Mouse (Mus musculus) limb, embryonic 14.5 days (tissue): ENCODE results near the gene Trpm3. TPM values are rescaled to one million over a fixed set of nuclear protein-coding genes. Genes with fewer than 3 reads are reported as not detected.
A peak's percentile ranks its signal among the peaks of the same experiment; 100 is the strongest.

Experiments
- ATAC-seq: fragments of 200-750 bp; cut with Nextera tagmentation; 2 replicates; pipeline ENCODE4 v1.8.0; 2017; ENCODE audit warnings: low read depth, moderate number of reproducible peaks, moderate TSS enrichment; ENCODE audit not compliant: low FRiP score
- DNase-seq: peaks from one replicate; pipeline ENCODE4 v3.0.0-alpha.2; 2015; ENCODE audit warnings: low spot score
- H3K27ac ChIP-seq: fragments of 300-500 bp; sonication (generic); replicated peaks from 2 replicates; pipeline ENCODE4 v1.5.1; 2014; ENCODE audit warnings: low read depth, mild to moderate bottlenecking, low read length, moderate library complexity, mixed read lengths
- H3K27me3 ChIP-seq: fragments of 300-500 bp; sonication (generic); 2 replicates; pipeline ENCODE4 v1.6.1; 2014; ENCODE audit warnings: low read length, mixed read lengths; ENCODE audit not compliant: control insufficient read depth, insufficient read depth
- H3K36me3 ChIP-seq: fragments of 300-500 bp; sonication (generic); 2 replicates; pipeline ENCODE4 v1.6.1; 2014; ENCODE audit warnings: mild to moderate bottlenecking, low read length, moderate library complexity, mixed read lengths; ENCODE audit not compliant: control insufficient read depth, insufficient read depth
- H3K4me1 ChIP-seq: fragments of 300-500 bp; sonication (generic); 2 replicates; pipeline ENCODE4 v1.6.1; 2014; ENCODE audit warnings: antibody characterized with exemption, low read length, mixed read lengths; ENCODE audit not compliant: control insufficient read depth, insufficient read depth
- H3K4me2 ChIP-seq: fragments of 300-500 bp; sonication (generic); replicated peaks from 2 replicates; pipeline ENCODE4 v1.6.1; 2014; ENCODE audit warnings: low read depth, mild to moderate bottlenecking, low read length, moderate library complexity; ENCODE audit not compliant: severe bottlenecking
- H3K4me3 ChIP-seq: fragments of 300-500 bp; sonication (generic); replicated peaks from 2 replicates; pipeline ENCODE4 v1.5.1; 2014; ENCODE audit warnings: low read length
- H3K9ac ChIP-seq: fragments of 300-500 bp; sonication (generic); 2 replicates; pipeline ENCODE4 v1.6.1; 2014; ENCODE audit warnings: mild to moderate bottlenecking, low read depth, low read length, moderate library complexity; ENCODE audit not compliant: severe bottlenecking
- H3K9me3 ChIP-seq: fragments of 300-500 bp; sonication (generic); 2 replicates; pipeline ENCODE4 v1.6.1; 2016; ENCODE audit warnings: low read length; ENCODE audit not compliant: control insufficient read depth
- POLR2A ChIP-seq: fragments of 200-500 bp; IDR thresholded peaks from 2 replicates; pipeline ENCODE4 v1.8.0; 2012; ENCODE audit warnings: inconsistent platforms, mild to moderate bottlenecking, moderate library complexity, borderline replicate concordance; ENCODE audit not compliant: insufficient read depth, insufficient read length; ENCODE audit errors: extremely low read depth
- WGBS: fragments of 180-500 bp; shearing (Covaris S2); extraction: QIAGEN DNeasy Blood & Tissue Kit; methylation state at CpG from one replicate; pipeline ENCODE4 v1.1.7; 2014; 5-methylcytosine and 5-hydroxymethylcytosine counted together
- polyA plus RNA-seq, 2 experiments: library from polyadenylated mRNA; depleted of rRNA in 1 of 2; stranded (reverse) in 1 of 2; unstranded in 1 of 2; fragments of >200 nt; fragmentation: Nextera tagmentation in 1 of 2; extraction: Ambion mirVana in 1 of 2; gene quantifications; 2 replicates each; pipeline versions ENCODE4 v1.2.1 to v1.2.3; 2012 to 2014

The Trpm3 gene
- polyA plus RNA-seq, 2 experiments, result 3.7 to 4.1 TPM

DNA sequence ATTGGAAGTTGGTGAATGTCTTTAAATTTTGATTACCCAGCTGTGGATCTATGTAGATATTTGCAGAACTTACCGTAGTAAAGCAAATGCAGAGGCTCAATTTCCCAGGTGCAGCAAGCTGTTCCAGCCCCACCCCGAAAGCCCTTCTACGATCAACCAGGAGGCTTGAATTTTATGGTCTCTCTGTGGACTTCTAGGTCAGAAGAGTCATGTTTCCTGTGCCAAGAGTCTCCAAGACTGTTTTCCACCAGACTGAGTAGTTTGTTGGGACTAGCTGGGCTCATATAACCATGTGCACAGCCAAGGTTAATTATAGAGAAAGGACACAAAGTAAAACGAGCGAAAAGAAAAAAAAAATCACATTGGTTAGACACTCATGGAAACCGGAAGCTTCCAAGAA lies 364.6 kb downstream of the Trpm3 start:
- H3K27ac ChIP-seq, result no peak overlapping the region
- no peaks in the 10 kb centered on the region for H3K36me3 ChIP-seq
- WGBS, result 35% methylated on average over 6 of the region's 6 CpGs
- H3K4me3 ChIP-seq, result no peak overlapping the region
- no peaks in the 10 kb centered on the region for H3K9me3 ChIP-seq
- no peak for TF ChIP-seq POLR2A
- ATAC-seq (peak; percentile 67; the same call in 1 of the 2 replicates), DNase-seq (peak; percentile 33)
- H3K27me3 ChIP-seq, result no peaks in the 10 kb centered on the region
- no peak overlapping the region for H3K4me2 ChIP-seq
- H3K9ac ChIP-seq, result no peak overlapping the region
- H3K4me1 ChIP-seq, result no peaks in the 10 kb centered on the region

DNA sequence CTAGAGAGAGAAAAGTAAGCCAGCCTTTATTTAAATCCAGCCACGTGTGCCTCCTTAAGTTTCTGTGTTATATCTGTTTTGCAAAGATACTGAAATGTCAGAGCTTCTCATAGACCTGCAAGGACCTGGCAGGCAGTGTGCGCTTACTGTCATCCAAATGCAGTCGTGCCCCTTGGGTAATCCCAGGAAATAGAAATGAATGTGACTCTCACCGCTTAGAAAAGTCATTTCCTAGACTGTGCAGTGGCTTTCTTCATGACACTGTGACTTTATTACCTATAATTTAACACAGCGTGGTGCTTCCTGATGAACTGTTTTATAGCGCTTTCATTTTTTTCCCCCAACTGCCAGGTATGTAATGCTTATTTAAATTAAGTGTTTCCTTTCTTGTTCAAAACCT lies 379.7 kb downstream of the Trpm3 start:
- Histone ChIP-seq H3K27me3 (no peaks in the 10 kb centered on the region), H3K27ac (no peak overlapping the region), H3K36me3 (no peaks in the 10 kb centered on the region), H3K9ac (no peak overlapping the region), H3K9me3 (no peaks in the 10 kb centered on the region), H3K4me2 (no peak overlapping the region), H3K4me1 (no peaks in the 10 kb centered on the region), H3K4me3 (no peak overlapping the region)
- TF ChIP-seq POLR2A, result no peak
- WGBS, result 15% methylated on average over 6 of the region's 6 CpGs
- DNase-seq (no peak), ATAC-seq (peak; percentile 44)

DNA sequence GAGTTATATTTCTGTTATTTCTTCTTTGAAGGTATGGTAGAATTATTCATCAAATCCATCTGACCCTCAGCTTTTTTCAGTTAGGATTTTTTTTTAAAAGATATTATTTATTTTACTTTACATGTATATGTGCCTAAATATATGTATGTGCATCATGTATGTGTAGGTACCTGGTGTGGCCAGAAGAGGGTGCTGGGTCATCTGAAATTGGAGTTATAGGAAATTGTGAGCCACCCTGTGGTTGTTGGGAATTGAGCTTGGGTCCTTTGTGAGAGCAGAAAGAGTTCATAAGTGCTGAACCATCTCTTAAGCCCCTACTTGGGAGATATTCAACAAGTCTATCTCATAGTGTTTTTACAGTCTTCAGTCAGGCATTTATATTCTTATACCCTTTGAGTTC lies 389.1 kb downstream of the Trpm3 start:
- no peaks in the 10 kb centered on the region for H3K9me3 ChIP-seq
- ATAC-seq, result no peak
- TF ChIP-seq POLR2A, result no peak
- no peak overlapping the region for H3K9ac ChIP-seq
- H3K36me3 ChIP-seq, result no peaks in the 10 kb centered on the region
- no peak for DNase-seq
- H3K4me1 ChIP-seq, result no peaks in the 10 kb centered on the region
- H3K27ac ChIP-seq, result no peak overlapping the region
- H3K27me3 ChIP-seq, result no peaks in the 10 kb centered on the region
- H3K4me2 ChIP-seq, result no peak overlapping the region
- no peak overlapping the region for H3K4me3 ChIP-seq

DNA sequence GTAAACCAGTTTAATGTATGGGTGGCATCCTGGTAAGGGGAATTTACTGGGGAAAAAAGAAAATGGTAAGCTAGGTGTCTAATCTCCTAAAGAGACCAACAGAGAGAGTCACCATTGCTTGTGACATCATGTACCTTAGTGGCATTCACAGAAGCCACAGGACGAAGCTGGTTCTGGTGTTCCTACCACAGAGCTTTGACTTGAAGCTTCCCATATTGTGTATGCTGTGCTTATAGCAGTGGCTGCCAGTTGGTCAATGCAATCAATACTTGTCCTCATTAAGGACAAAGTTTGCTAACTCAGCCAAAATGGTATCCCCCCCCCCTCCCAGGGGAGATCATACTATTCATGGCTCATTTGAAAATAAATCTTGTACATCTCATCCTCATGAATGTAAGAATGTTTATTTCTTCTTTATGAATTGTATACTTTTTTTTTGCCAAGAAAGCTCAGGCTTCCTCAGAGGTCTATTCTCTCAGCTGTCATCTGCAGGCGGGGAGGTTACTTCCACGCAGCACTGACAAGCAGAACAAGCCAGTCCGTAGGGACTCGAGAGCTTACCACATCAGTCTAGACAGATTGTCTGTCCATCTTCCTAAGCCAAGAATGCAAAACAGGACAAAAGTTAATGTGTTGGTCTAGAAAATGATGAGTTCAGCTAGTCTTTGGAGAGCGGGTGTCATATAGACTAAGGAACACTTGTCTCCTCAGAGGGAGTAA lies 404.3 kb downstream of the Trpm3 start:
- Histone ChIP-seq H3K9ac (no peak overlapping the region), H3K36me3 (no peaks in the 10 kb centered on the region), H3K4me3 (no peak overlapping the region), H3K27me3 (no peaks in the 10 kb centered on the region), H3K4me1 (no peaks in the 10 kb centered on the region), H3K27ac (no peak overlapping the region), H3K9me3 (no peaks in the 10 kb centered on the region), H3K4me2 (no peak overlapping the region)
- DNase-seq (no peak), ATAC-seq (no peak)
- 86% methylated on average over 6 of the region's 6 CpGs for WGBS
- TF ChIP-seq POLR2A, result no peak

DNA sequence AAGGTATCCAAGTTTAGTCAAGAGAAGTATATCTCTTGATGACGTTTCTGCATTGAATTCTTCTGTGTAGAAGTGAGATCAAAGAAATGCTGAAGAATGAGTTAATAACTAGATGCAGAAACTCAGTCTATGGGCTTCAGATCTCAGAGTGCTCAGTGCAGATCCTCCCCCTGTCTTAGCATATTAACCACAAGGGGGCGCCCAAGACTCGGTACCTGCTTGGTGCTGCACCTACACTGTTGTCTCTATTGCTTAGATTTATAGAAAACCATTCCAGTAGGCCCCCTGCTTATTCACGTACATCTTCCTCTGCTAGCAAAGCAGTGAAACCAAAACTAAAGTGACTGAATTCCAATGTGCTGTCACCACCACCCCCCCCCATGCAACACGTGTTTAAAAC lies 413.3 kb downstream of the Trpm3 start:
- H3K4me3 ChIP-seq, result no peak overlapping the region
- no peak overlapping the region for H3K9ac ChIP-seq
- H3K4me1 ChIP-seq, result peaks cover 7% of the 10 kb centered on the region
- H3K27me3 ChIP-seq, result no peaks in the 10 kb centered on the region
- H3K36me3 ChIP-seq, result no peaks in the 10 kb centered on the region
- H3K9me3 ChIP-seq, result no peaks in the 10 kb centered on the region
- no peak for ATAC-seq
- H3K4me2 ChIP-seq, result no peak overlapping the region
- H3K27ac ChIP-seq, result no peak overlapping the region
- TF ChIP-seq POLR2A, result no peak
- peak; percentile 58 for DNase-seq
- WGBS, result 23% methylated on average over 5 of the region's 5 CpGs
